Mouse (Mus musculus) CH12.LX (cell line): ENCODE results near the gene Lyst. TPM values are rescaled to one million over a fixed set of nuclear protein-coding genes. Genes with fewer than 3 reads are reported as not detected.

Experiments
- DNase-seq: peaks from one replicate; pipeline ENCODE4 v3.0.0-alpha.2; 2013; ENCODE audit errors: extremely low read depth
- H3K27ac ChIP-seq: 2 replicates; pipeline ENCODE4 v1.5.1; 2012; ENCODE audit warnings: low read depth, mild to moderate bottlenecking, control low read depth, moderate library complexity; ENCODE audit not compliant: insufficient read depth
- H3K27me3 ChIP-seq: replicated peaks from 2 replicates; pipeline ENCODE3; 2012; ENCODE audit warnings: inconsistent platforms
- H3K36me3 ChIP-seq, 2 experiments: replicated peaks in 1 of 2; 2 replicates each; pipeline versions ENCODE3 to v1.6.1; 2012; ENCODE audit warnings: inconsistent platforms in 1 of 2, low read length in 1 of 2, mild to moderate bottlenecking in 1 of 2, mixed read lengths in 1 of 2, moderate library complexity in 1 of 2; ENCODE audit not compliant: control insufficient read depth in 1 of 2, insufficient read depth in 1 of 2
- H3K4me1 ChIP-seq, 2 experiments: 2 replicates each; pipeline ENCODE4 v1.6.1; 2012; ENCODE audit warnings: inconsistent platforms in 1 of 2, moderate library complexity in 1 of 2; ENCODE audit not compliant: insufficient read depth in 2 of 2, control insufficient read depth in 1 of 2
- H3K4me2 ChIP-seq: 2 replicates; pipeline ENCODE4 v1.6.1; 2012; ENCODE audit warnings: low read depth, mild to moderate bottlenecking, control low read depth; ENCODE audit not compliant: poor library complexity, insufficient read depth, severe bottlenecking
- H3K4me3 ChIP-seq, 3 experiments: fragments of 150-350 bp in 1 of 3; sonication (generic) in 1 of 3; replicated peaks in 1 of 3; 2 replicates each; pipeline versions ENCODE3 to v1.5.1; 2011 to 2012; ENCODE audit warnings: low read depth in 2 of 3, low read length in 2 of 3, mild to moderate bottlenecking in 2 of 3, moderate library complexity in 2 of 3, control low read depth in 1 of 3, improper control_type of control experiment in 1 of 3, inconsistent platforms in 1 of 3, mixed read lengths in 1 of 3; ENCODE audit not compliant: poor library complexity in 1 of 3
- H3K79me2 ChIP-seq: replicated peaks from 2 replicates; pipeline ENCODE4 v1.6.1; 2012; ENCODE audit warnings: mild to moderate bottlenecking, moderate library complexity; ENCODE audit not compliant: control insufficient read depth, poor library complexity, insufficient read depth, severe bottlenecking; ENCODE audit errors: extremely low read depth
- H3K9ac ChIP-seq: 2 replicates; pipeline ENCODE4 v1.6.1; 2012; ENCODE audit warnings: low read depth, mild to moderate bottlenecking, control low read depth, moderate library complexity; ENCODE audit not compliant: insufficient read depth
- H3K9me3 ChIP-seq: replicated peaks from 2 replicates; pipeline ENCODE3; 2012; ENCODE audit warnings: low read length, inconsistent platforms, mixed read lengths
- CHD1 ChIP-seq: IDR thresholded peaks from 2 replicates; pipeline ENCODE4 v1.6.1; 2012; ENCODE audit warnings: low read depth, low read length, improper control_type of control experiment, inconsistent platforms
- EP300 ChIP-seq: IDR thresholded peaks from 2 replicates; pipeline ENCODE4 v1.6.1; 2011; ENCODE audit warnings: low read length, improper control_type of control experiment
- ETS1 ChIP-seq: conservative IDR thresholded peaks from 2 replicates; pipeline ENCODE4 v1.6.1; 2012; ENCODE audit warnings: low read depth, mild to moderate bottlenecking, inconsistent platforms, low read length, improper control_type of control experiment, moderate library complexity
- JUN ChIP-seq: IDR thresholded peaks from 2 replicates; pipeline ENCODE4 v1.6.1; 2011; ENCODE audit warnings: low read depth, mild to moderate bottlenecking, low read length, improper control_type of control experiment, moderate library complexity; ENCODE audit not compliant: insufficient read depth
- KAT2A ChIP-seq: IDR thresholded peaks from 2 replicates; pipeline ENCODE4 v1.6.1; 2012; ENCODE audit warnings: low read length, improper control_type of control experiment, inconsistent platforms; ENCODE audit not compliant: insufficient replicate concordance
- MAFK ChIP-seq: IDR thresholded peaks from 2 replicates; pipeline ENCODE4 v1.6.1; 2011; ENCODE audit warnings: low read length, improper control_type of control experiment; ENCODE audit not compliant: insufficient replicate concordance
- MEF2A ChIP-seq: IDR thresholded peaks from 2 replicates; pipeline ENCODE4 v1.6.1; 2014; ENCODE audit warnings: low read depth, mild to moderate bottlenecking, inconsistent platforms, low read length, improper control_type of control experiment, borderline replicate concordance
- NRF1 ChIP-seq: IDR thresholded peaks from 2 replicates; pipeline ENCODE4 v1.6.1; 2014; ENCODE audit warnings: low read depth, mild to moderate bottlenecking, inconsistent platforms, low read length, improper control_type of control experiment, moderate library complexity
- PAX5 ChIP-seq: IDR thresholded peaks from 2 replicates; pipeline ENCODE4 v1.6.1; 2012; ENCODE audit warnings: low read length, inconsistent platforms, mixed read lengths
- RCOR1 ChIP-seq: conservative IDR thresholded peaks from 2 replicates; pipeline ENCODE4 v1.6.1; 2012; ENCODE audit warnings: low read depth, mild to moderate bottlenecking, inconsistent platforms, low read length, improper control_type of control experiment
- TBP ChIP-seq: conservative IDR thresholded peaks from 2 replicates; pipeline ENCODE4 v1.6.1; 2011; ENCODE audit warnings: low read depth, low read length, improper control_type of control experiment
- USF1 ChIP-seq: IDR thresholded peaks from 2 replicates; pipeline ENCODE4 v1.6.1; 2014; ENCODE audit warnings: low read depth, mild to moderate bottlenecking, inconsistent platforms, low read length, improper control_type of control experiment
- ZMIZ1 ChIP-seq: IDR thresholded peaks from 2 replicates; pipeline ENCODE4 v1.6.1; 2012; ENCODE audit warnings: low read depth, mild to moderate bottlenecking, inconsistent platforms, low read length, improper control_type of control experiment
- ZNF384 ChIP-seq: IDR thresholded peaks from 2 replicates; pipeline ENCODE4 v1.6.1; 2012; ENCODE audit warnings: low read depth, low read length, improper control_type of control experiment, inconsistent platforms
- dilution Hi-C: fragments of 300-500 bp; cut with MboI; formaldehyde crosslinking; loops from 2 replicates; pipeline ENCODE4 v1.14.3; 2020; ENCODE audit warnings: low sequenced_read_pairs; ENCODE audit not compliant: extremely low pct_unique_long_range_greater_than_20kb, extremely low pct_ligation_motif_present
- in situ Hi-C: fragments of 300-500 bp; cut with MboI; formaldehyde crosslinking; loops from 3 replicates; pipeline ENCODE4 v1.14.3; 2019; ENCODE audit warnings: low sequenced_read_pairs, low pct_ligation_motif_present, low pct_unique_long_range_greater_than_20kb, mixed read lengths
- polyA plus RNA-seq: library from polyadenylated mRNA; unstranded; fragments of >175 nt; gene quantifications from 2 replicates; pipeline ENCODE4 v1.2.1, GENCODE M21; 2012; ENCODE audit warnings: low read depth; ENCODE audit not compliant: insufficient read length
- total RNA-seq, 2 experiments: library from RNA; depleted of rRNA; stranded (reverse); fragments of 300-350 nt in 1 of 2; fragments of >200 nt in 1 of 2; gene quantifications; 2 replicates each; pipeline ENCODE4 v1.2.3; 2012 to 2014

Lyst gene
- total and polyA plus RNA-seq, 3 experiments = 33.1 to 61.1 (median 34.8) TPM

- Histone ChIP-seq H3K4me2 (no peak overlapping the region), H3K4me1 (peaks cover 13 to 81% of the 10 kb centered on the region in 2 experiments), H3K79me2 (peaks cover 76% of the 10 kb centered on the region)
- no peak for DNase-seq
- TF ChIP-seq ZNF384 = no peak
- TF ChIP-seq PAX5 = no peak
- TF ChIP-seq MAFK = no peak
- no peak for TF ChIP-seq TBP
- TF ChIP-seq ZMIZ1 = no peak
- no peak for TF ChIP-seq ETS1
- TF ChIP-seq RCOR1 = no peak
- no peak for TF ChIP-seq MEF2A
- TF ChIP-seq EP300 = no peak
- TF ChIP-seq JUN = no peak
- no peak for TF ChIP-seq KAT2A
- no peak for TF ChIP-seq NRF1
- no peak for TF ChIP-seq CHD1
- TF ChIP-seq, all 38 proteins: peak for 0
- no peak overlapping the region for H3K9ac ChIP-seq
- no peak overlapping the region for H3K27ac ChIP-seq
- in situ Hi-C loops = loop anchor here (25.0 kb wide), 1 partner anchor 89 kb away; no protein-coding TSS in a partner anchor
- H3K9me3 ChIP-seq = no peaks in the 10 kb centered on the region
- H3K36me3 ChIP-seq = peaks cover 0 to 18% of the 10 kb centered on the region in 2 experiments
- dilution Hi-C loops = no loop called here
- H3K27me3 ChIP-seq = no peaks in the 10 kb centered on the region
- H3K4me3 ChIP-seq = no peak overlapping the region
Measured at GRCm38 (mm10) chr13:13601407-13601806, 11.2 kb downstream of the Lyst start.

GRCm38 (mm10) chr13:13606149-13606548 lies 16.0 kb downstream of the Lyst start:
- in situ Hi-C loops = loop anchor here (25.0 kb wide), 1 partner anchor 94 kb away; no protein-coding TSS in a partner anchor
- Histone ChIP-seq H3K9me3 (no peaks in the 10 kb centered on the region), H3K79me2 (peaks cover 66% of the 10 kb centered on the region), H3K4me2 (no peak overlapping the region), H3K4me1 (peaks cover 7 to 88% of the 10 kb centered on the region in 2 experiments), H3K4me3 (no peak overlapping the region), H3K27me3 (no peaks in the 10 kb centered on the region), H3K27ac (no peak overlapping the region), H3K36me3 (peaks cover 7 to 40% of the 10 kb centered on the region in 2 experiments), H3K9ac (no peak overlapping the region)
- dilution Hi-C loops = no loop called here
- no peak for DNase-seq
- no peak for TF ChIP-seq ZMIZ1
- TF ChIP-seq NRF1 = no peak
- no peak for TF ChIP-seq MEF2A
- TF ChIP-seq USF1 = no peak
- TF ChIP-seq RCOR1 = no peak
- TF ChIP-seq MAFK = no peak
- no peak for TF ChIP-seq PAX5
